Mouse (Mus musculus): ENCODE measurements around the gene Glyr1.

Glyr1 gene

GRCm38 (mm10) chr16:5049774-5050234, at the start of gene Glyr1, which contains the start of gene Ubn1:
Glyr1 (minus strand) TSS chr16:5049863.
Ubn1 (plus strand) TSS chr16:5050057.
- peak; percentile 98 for DNase-seq (ENCODE audit: low read depth, low spot score)

GRCm38 (mm10) chr16:5096504-5096903, 46.8 kb upstream of the Glyr1 start:
- no peak for DNase-seq (ENCODE audit: low read depth, low spot score)

- DNase-seq (ENCODE audit: low read depth, low spot score) = no peak
Observed at GRCm38 (mm10) chr16:5093285-5093684, 43.6 kb upstream of the Glyr1 start.

- no peak for DNase-seq (ENCODE audit: low read depth, low spot score)
Observed at GRCm38 (mm10) chr16:5089021-5089420, 39.4 kb upstream of the Glyr1 start.

- DNase-seq (ENCODE audit: low read depth, low spot score) = no peak
Observed at GRCm38 (mm10) chr16:5086179-5086578, 36.5 kb upstream of the Glyr1 start.

- DNase-seq (ENCODE audit: low read depth, low spot score) = no peak
Observed at GRCm38 (mm10) chr16:5085196-5085595, 35.5 kb upstream of the Glyr1 start.

- no peak for DNase-seq (ENCODE audit: low read depth, low spot score)
Observed at GRCm38 (mm10) chr16:5074341-5074740, 24.7 kb upstream of the Glyr1 start.

GRCm38 (mm10) chr16:5071974-5072373, 22.3 kb upstream of the Glyr1 start:
- no peak for DNase-seq (ENCODE audit: low read depth, low spot score)

GRCm38 (mm10) chr16:5070321-5070720, 20.7 kb upstream of the Glyr1 start:
- no peak for DNase-seq (ENCODE audit: low read depth, low spot score)

GRCm38 (mm10) chr16:5063472-5063871, 13.8 kb upstream of the Glyr1 start:
- no peak for DNase-seq (ENCODE audit: low read depth, low spot score)

- DNase-seq (ENCODE audit: low read depth, low spot score) = no peak
Observed at GRCm38 (mm10) chr16:5058114-5058513, 8.5 kb upstream of the Glyr1 start.

- DNase-seq (ENCODE audit: low read depth, low spot score) = peak; percentile 51
Observed at GRCm38 (mm10) chr16:5050251-5051110, 818 bp upstream of the Glyr1 start.

GRCm38 (mm10) chr16:5049182-5049773, 385 bp downstream of the Glyr1 start:
- DNase-seq (ENCODE audit: low read depth, low spot score) = peak; percentile 27

GRCm38 (mm10) chr16:5045322-5045721, 4.3 kb downstream of the Glyr1 start:
- DNase-seq (ENCODE audit: low read depth, low spot score) = no peak

- DNase-seq (ENCODE audit: low read depth, low spot score) = no peak
Observed at GRCm38 (mm10) chr16:5036649-5037234, 12.9 kb downstream of the Glyr1 start.

GRCm38 (mm10) chr16:5035591-5035990, 14.1 kb downstream of the Glyr1 start:
- DNase-seq (ENCODE audit: low read depth, low spot score) = no peak

GRCm38 (mm10) chr16:5029847-5030246, 19.8 kb downstream of the Glyr1 start:
- no peak for DNase-seq (ENCODE audit: low read depth, low spot score)

GRCm38 (mm10) chr16:5024021-5024420, 25.6 kb downstream of the Glyr1 start:
- no peak for DNase-seq (ENCODE audit: low read depth, low spot score)

GRCm38 (mm10) chr16:5014578-5014977, 35.1 kb downstream of the Glyr1 start:
- DNase-seq (ENCODE audit: low read depth, low spot score) = no peak

- peak; percentile 96 for DNase-seq (ENCODE audit: low read depth, low spot score)
Observed at GRCm38 (mm10) chr16:5013054-5013838, 36.4 kb downstream of the Glyr1 start, which contains the start of gene Rogdi. Rogdi (minus strand) TSS chr16:5013553.

Measured in c-Kit-negative CD71-positive TER-119-positive erythroid progenitor cells, embryonic 14.5 days (primary cell).